Mouse (Mus musculus) heart, adult 2 months (tissue): ENCODE measurements around the gene Sncb.

Experiments used
- CTCF ChIP-seq: fragments of 200-600 bp; IDR thresholded peaks from 2 replicates; pipeline ENCODE4 v1.8.1; 2022; ENCODE audit warnings: antibody characterized with exemption, mild to moderate bottlenecking, moderate library complexity
- POLR2A ChIP-seq: fragments of 200-500 bp; IDR thresholded peaks from 2 replicates; pipeline ENCODE4 v1.6.1; 2011; ENCODE audit warnings: mild to moderate bottlenecking, low read depth, low read length, control low read depth; ENCODE audit not compliant: insufficient read depth

DNA sequence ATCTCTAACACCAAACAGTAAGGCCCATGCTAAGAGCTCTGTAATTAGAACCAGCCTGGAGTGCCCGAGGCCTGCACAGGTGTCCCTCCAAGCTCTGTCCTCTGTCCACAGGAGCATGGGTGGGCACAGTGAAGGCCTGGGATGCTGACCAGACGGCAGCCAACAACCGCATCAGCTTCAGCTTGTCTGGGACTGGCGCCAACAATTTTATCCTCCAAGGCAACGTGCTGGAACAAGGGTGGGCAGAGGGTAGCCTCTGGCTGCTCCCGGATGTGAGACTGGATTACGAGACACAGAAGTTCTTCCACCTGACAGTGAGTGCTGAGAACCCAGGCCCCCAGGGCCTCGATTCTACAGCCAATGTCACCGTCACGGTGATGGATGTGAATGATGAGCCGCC lies 40.3 kb downstream of the Sncb start:
- TF ChIP-seq CTCF: no peak
- no peak for TF ChIP-seq POLR2A
